ENCODE assay signal across 24 mouse cellular contexts in genomic region chr1:85906892-85907291, GRCm38 (mm10). TPM values are rescaled to one million over a fixed set of nuclear protein-coding genes. Genes with fewer than 3 reads are reported as not detected.
"Had no signal": no experiment of that assay in that cellular context is flagged by ENCODE, and none has a peak within 500 bp of the region (broad histone marks: within the 10 kb centered on the region; RNA-seq: fewer than 3 reads in every experiment).

No protein-coding gene starts in this region.

- H3K9me3 ChIP-seq: kidney, embryonic 15.5 days; limb, embryonic 12.5 days; limb, embryonic 15.5 days; midbrain, embryonic 12.5 days; midbrain, embryonic 15.5 days; neural tube, embryonic 15.5 days had no signal

- H3K4me3 ChIP-seq: kidney, embryonic 15.5 days; layer of hippocampus, adult 2 months; limb, embryonic 12.5 days; limb, embryonic 15.5 days; midbrain, embryonic 12.5 days; midbrain, embryonic 15.5 days; neural tube, embryonic 12.5 days; neural tube, embryonic 15.5 days had no signal

- H3K9ac ChIP-seq: kidney, embryonic 15.5 days; limb, embryonic 12.5 days; limb, embryonic 15.5 days; liver, embryonic 14.5 days; liver, postnatal 0 days; lung, embryonic 14.5 days; midbrain, embryonic 12.5 days; midbrain, embryonic 15.5 days; neural tube, embryonic 12.5 days; neural tube, embryonic 15.5 days had no signal

- ATAC-seq: liver, postnatal 0 days; lung, postnatal 0 days; midbrain, embryonic 15.5 days had no signal

- H3K4me2 ChIP-seq: kidney, embryonic 15.5 days; limb, embryonic 12.5 days; limb, embryonic 15.5 days; liver, embryonic 11.5 days; lung, embryonic 14.5 days; midbrain, embryonic 12.5 days; midbrain, embryonic 15.5 days; neural tube, embryonic 12.5 days; neural tube, embryonic 15.5 days had no signal

- H3K27ac ChIP-seq: kidney, embryonic 15.5 days; limb, embryonic 12.5 days; limb, embryonic 15.5 days; liver, embryonic 14.5 days; macrophage; midbrain, embryonic 12.5 days; midbrain, embryonic 15.5 days; neural tube, embryonic 12.5 days; neural tube, embryonic 15.5 days; stomach, postnatal 0 days had no signal

- DNase-seq: kidney, postnatal 14 days; layer of hippocampus, adult 9-11 months; liver, postnatal 0 days; lung, embryonic 14.5 days; right cerebral cortex, adult 18-20 months; right cerebral cortex, postnatal 14 days; right cerebral cortex, postnatal 4 days; thymus, adult 2 months; thymus, postnatal 14 days; thymus, postnatal 4 days had no signal

- H3K27me3 ChIP-seq: kidney, embryonic 15.5 days; limb, embryonic 12.5 days; limb, embryonic 15.5 days; midbrain, embryonic 12.5 days; midbrain, embryonic 15.5 days; neural tube, embryonic 12.5 days; neural tube, embryonic 15.5 days had no signal

RNA-seq across cellular contexts. Expression of gene 4933407L21Rik, which starts 21.4 kb away (rescaled TPM):
- polyA plus RNA-seq: limb, embryonic 12.5 days; liver, embryonic 11.5 days; lung, embryonic 14.5 days; macrophage had no signal

RNA-seq across cellular contexts. Expression of gene Gpr55, which starts 53.9 kb away (rescaled TPM):
- total RNA-seq: layer of hippocampus, adult 2 months had no signal
- polyA plus RNA-seq: limb, embryonic 12.5 days; liver, embryonic 11.5 days; lung, embryonic 14.5 days; stomach, embryonic 14.5 days had no signal
